Mouse (Mus musculus) Muller cell, postnatal 12 days (primary cell): Measurements from ENCODE around the gene Bhlhe40.

Experiments
- DNase-seq: peaks from one replicate; pipeline ENCODE4 v3.0.0-alpha.2; 2015; ENCODE audit errors: inconsistent ontology term

The Bhlhe40 gene

DNA sequence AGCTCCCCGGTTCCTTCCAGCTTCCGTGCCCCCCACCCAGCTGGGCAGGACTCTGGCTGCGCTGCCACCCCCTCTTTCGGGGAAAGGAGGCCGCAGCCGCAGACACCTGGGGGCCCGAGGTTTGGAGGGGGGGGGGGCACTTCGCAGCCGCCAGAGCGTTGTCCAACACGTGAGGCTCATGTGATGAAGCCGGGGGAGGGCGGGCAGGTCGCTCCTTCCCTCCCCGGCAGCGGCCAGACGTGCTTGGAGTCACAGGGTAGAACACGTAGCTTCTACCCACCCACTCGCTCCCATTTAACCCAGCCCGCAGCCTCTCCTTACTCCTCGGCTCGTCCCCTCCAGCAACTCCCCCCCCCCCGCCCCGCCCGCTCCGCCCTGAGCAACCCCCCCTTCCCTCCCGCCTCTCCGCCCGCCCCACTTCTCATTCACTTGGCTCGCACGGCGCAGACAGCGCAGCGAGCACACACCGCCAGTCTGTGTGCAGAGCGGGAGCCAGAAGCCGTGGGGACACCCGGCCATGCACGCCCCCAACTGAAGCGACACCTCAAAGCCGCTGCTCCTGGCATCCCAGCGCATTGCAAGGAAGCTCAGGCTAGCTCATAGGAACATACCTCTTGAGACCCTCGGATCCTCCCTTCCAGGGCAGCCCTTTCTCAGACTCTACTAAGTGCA is at the start of gene Bhlhe40:
Gene Bhlhe40, plus strand, starts transcription at position 424 of the 672 bp plus-strand sequence.
- no peak for DNase-seq

- DNase-seq = no peak
Measured at GRCm38 (mm10) chr6:108611663-108612062, 48.8 kb upstream of the Bhlhe40 start.

- DNase-seq = no peak
Measured at GRCm38 (mm10) chr6:108618025-108618424, 42.4 kb upstream of the Bhlhe40 start.

DNA sequence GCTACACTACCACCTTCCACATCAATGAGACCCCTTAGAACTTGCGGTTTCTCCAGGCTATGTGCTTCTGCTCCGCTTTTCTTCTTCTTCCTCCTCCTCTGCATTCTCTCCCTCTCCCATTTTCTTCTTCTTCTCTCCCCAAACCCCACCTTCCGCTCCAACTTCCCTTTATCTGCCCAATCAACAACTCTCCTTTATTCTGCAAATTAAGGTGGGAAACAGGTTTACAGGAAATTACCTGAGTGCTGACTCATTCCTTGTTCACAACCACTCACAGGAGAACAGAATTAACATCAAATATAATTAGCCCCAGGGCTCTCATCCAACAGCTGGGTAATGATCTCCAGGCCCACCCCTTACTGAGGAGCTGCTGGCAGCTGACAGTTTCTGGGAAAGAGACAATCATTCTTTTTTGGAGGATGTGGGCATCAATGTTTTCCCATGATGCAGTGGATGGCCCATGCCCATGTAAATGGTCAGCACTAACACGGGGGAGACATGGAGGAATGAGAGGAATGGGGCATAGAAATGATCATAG is 37.3 kb upstream of the Bhlhe40 start:
- peak; percentile 6 for DNase-seq

DNA sequence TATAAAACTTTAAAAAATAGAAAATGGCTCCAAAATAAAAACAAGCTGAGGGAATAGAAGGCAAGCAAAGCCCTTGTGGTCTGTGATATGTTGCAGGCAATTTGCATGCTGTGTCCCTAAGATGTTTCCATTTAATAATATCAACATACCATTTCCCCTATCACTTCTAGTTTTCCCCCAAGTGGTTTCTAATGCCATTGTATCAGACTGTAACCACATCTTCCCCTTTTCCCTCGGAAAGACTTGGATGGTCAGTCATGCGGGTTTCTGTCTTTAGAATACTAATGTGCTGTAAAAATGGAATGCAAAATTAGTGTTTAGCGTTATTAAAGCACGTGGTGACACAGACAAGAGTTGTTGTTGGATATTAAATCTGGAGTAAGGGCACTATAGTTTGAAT is 35.5 kb upstream of the Bhlhe40 start:
- no peak for DNase-seq

DNA sequence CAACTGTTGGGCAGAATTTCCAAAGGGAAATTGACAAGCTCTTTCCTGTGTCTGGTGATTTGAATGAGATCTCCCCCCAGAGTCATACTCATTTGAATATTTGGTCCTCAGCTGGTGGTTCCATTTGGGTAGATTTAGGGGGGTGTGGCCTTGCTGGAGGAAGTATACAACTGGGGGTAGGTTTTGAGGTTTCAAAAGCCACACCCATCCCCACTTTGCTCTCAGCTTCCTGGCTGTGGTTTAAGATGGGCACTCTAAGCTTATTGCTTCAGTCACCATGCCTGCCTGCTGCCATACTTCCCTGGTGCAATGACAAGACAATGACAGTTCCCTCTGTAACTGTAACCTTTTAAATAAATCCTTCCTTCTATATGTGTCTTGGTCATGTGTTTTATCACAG is 29.7 kb upstream of the Bhlhe40 start:
- DNase-seq = no peak

DNA sequence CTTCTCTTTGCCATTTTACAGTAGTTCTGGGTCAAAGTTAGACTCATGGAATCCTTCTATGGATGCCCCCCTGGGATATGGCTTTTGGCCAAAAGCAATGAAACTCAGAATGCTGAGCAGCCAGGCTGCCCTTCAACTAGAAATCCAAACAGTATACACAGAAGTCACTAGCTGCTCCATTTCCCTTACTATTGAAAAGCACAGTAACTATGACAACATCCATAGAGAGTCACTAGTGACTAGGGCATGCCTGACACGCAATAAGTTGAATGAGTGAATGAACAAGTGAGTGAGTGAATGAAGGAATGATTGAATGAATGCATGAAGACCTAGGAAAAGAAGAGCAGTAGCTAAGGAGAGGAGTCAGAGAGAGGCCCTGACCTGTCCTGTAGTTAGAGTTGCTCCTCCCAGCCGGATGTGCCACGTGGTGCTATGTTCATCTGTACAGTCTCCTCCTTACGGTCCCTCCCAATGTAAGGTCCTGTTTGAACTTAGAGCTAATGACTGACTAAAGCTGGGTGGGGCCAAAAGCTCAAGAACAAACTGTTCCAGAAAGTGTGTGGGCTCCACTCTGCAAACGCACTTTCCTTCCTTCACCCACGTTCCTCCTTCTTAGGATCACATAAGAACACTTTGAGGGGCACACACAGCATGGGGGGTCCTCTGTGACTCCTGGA is 22.1 kb upstream of the Bhlhe40 start:
- DNase-seq = no peak

GRCm38 (mm10) chr6:108642020-108642419 is 18.4 kb upstream of the Bhlhe40 start:
- DNase-seq = no peak

DNA sequence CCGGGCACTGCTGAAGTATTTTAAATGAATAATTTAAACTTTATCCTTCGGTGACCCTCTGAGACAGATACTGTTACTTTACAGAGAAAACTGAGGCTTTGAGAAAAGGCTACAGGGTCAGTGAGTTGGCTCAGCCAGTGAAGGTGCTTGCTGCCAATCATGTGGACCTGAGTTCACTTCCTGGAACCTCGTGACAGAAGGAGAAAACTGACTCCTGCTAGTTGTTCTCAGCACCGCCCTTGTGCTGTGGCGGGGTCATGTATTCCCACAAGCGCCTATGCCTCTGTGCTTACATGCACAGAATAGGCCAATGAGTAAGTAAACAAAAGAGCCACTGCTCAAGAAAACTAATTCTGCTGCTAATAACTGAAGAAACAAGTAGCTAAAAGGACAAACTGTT is 17.4 kb upstream of the Bhlhe40 start:
- no peak for DNase-seq

- no peak for DNase-seq
Measured at GRCm38 (mm10) chr6:108644311-108644710, 16.1 kb upstream of the Bhlhe40 start.

- DNase-seq = no peak
Measured at GRCm38 (mm10) chr6:108647094-108647493, 13.3 kb upstream of the Bhlhe40 start.

DNA sequence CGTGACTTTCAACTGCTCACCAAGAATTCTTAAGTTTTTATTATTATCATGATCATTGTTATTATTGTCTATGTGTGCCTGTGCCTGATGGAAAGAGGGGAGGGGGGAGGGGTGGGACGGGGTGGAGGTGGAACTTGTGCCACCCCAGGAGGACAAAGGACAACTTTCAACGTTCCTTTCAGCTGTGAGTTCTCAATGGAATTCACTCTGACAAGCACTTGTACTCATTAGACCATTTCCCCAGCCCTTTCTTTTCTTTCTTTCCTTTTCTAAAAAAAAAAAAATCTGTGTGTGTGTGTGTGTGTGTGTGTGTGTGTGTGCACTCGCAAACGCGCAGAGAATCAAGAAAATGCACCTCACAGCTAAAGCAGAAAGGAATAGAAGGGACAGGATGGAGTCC is 12.4 kb upstream of the Bhlhe40 start:
- DNase-seq = peak; percentile 30

GRCm38 (mm10) chr6:108655861-108656260 is 4.6 kb upstream of the Bhlhe40 start:
- no peak for DNase-seq

DNA sequence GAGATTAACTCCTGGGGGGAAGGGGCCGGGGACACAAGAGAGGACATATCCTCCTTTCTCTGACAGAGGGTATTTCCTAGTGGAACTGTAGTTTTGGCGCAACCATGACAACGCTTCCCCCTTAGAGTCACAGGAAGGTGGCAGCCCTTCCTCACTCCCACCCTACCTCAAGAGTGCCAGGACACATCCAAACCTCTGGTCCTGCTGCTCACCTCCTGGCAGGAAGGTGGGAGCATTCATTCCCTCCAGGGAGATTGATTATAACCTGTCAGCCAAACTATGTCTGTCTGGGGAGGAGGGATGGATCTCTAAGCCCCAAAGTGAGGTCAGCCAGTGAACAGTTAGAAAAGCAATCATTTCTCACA is 2.4 kb upstream of the Bhlhe40 start:
- DNase-seq = no peak

GRCm38 (mm10) chr6:108658416-108659201 is 1.8 kb upstream of the Bhlhe40 start:
- DNase-seq = peak; percentile 69

GRCm38 (mm10) chr6:108659221-108659725 is 1.2 kb upstream of the Bhlhe40 start:
- peak; percentile 99 for DNase-seq

DNA sequence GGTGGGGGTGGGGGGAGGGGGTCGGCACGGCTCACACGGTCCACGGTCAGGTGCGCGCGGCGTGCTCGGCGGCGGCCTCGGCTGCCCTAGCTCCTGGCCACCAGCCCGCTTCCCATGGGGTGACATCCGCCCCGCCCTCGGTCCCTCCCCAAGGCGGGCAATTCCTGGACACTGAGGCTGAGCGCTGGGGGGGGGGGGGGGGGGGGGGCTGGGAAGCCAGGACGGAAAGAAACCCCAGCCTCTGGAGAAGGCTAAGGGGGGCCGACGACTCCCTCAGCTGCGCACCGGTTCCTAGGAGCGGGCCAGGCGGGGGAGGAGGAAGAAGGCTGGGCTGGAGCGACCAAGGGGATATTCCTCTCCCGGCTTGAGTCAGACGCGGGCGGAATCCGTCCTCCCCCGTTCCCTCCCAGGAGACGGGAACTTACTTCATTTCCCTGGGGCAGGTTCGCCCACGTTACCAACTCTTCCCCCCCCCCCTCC is 663 bp upstream of the Bhlhe40 start:
- DNase-seq = peak; percentile 98

GRCm38 (mm10) chr6:108660878-108661389 is 505 bp downstream of the Bhlhe40 start:
- DNase-seq = peak; percentile 68

DNA sequence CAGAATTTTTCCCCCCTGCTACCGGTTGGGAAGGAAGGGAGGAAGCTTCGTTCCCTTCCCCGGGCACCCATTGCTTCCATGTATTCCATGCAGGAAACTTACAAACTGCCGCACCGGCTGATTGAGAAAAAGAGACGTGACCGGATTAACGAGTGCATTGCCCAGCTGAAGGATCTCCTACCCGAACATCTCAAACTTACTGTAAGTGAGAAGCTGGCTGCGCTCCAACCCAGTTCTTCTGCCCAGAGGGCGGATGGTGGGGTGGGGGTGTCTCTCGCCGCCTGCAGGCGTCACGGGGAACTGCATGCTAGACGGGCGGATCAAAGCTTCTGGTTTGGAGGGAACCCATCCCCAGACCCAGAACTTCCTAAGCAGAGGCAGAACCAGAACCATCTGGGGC is 983 bp downstream of the Bhlhe40 start:
- peak; percentile 85 for DNase-seq

GRCm38 (mm10) chr6:108661890-108662289 is 1.5 kb downstream of the Bhlhe40 start:
- no peak for DNase-seq

GRCm38 (mm10) chr6:108662314-108663240 is 2.1 kb downstream of the Bhlhe40 start:
- DNase-seq = no peak
